Mouse (Mus musculus): ENCODE measurements at regions not wholly inside any gene's neighbourhood (a gene's known extent, or its start where the extent isn't known, plus 50 kb on each side); places are given as distances from the start of the nearest gene placed in this dataset.

GRCm38 (mm10) chr10:17299600-17299999 lies 423.4 kb upstream of the Cited2 start:
- TF ChIP-seq EP300 (IDR thresholded peaks at IDR 0.05; ENCODE audit: low read depth) (no peak), CTCF (IDR thresholded peaks at IDR 0.05; ENCODE audit: low read depth) (no peak)

All from liver, embryonic 14.5 days (tissue).